Mouse (Mus musculus): ENCODE data around the gene Arsj.

The Arsj gene

DNA sequence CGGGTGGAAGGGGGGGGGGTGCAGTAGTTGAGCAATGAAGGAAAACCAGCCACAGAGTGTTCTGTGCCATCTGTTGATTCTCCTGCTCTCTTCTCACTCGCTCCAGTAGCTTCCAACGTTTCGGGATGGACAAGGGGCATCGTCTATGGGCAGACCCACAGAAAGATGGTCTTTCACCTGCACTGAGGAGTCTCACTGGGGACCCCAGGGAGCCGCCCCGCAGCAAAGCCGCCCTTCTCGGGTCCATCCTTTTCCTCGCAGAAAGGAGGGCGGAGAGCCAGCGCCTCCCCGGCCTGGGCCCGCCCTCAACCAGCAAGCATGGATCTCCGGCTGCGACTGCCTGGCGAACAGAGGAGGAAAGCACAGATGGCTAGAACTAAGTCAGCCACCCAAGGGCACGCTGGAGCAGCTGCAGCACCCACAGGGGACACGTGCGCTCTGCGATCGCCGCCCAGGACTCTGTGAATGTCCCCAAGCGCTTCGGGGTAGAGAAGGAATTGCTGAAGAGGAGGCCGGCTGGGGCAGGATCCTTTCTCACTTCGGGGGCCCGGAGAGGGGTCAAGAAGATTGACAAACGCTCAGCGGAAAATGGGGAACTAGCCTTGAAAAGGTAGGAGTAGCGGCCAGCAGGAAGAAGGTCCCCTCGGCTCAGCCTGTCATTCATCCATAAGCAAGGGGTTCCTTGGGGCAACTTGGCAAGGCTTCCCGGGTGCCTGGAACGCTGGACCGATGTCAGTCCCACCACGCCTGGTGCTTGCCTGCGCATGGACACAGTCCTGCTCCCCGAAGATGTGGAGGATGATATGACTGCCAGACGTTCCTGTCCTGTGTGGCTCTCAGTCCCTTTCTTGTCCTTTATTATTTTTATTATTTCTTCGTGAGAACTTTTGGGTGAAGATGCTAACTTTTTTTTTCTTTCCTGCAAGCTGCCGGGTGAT lies at the start of gene Arsj:
TSS of gene Arsj (plus strand) at position 117 of the 938 bp plus-strand sequence.
- peak; percentile 17 to 20 for DNase-seq

DNA sequence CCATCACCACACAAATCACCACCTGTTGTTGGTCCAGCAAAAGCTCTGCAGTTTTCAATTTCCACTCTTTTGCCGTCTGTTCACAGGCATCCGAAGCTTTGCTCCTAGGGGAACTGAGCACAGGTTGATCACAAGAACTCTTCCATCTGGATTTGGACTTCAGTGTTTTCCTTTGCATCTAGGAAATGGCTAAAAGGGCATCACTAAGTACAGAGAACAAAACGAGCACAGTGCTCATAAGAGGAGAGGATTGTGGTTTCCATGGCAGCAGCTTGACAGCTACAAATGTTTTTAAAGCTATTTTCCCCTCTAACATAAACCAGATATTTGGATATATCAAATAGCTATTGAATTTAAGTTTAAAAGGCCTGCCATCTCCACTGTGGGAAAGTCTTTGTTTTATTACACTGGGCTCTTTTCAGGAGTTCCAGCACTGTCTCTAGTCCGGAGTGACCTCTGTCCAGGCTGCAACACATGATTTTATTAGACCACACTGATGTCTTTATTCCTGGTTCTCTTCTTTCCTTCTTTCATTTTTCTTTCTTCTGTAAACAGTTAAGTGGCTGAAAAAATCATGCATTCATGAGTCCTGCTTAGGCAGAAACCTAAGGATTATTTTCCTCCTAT lies 38.5 kb upstream of the Arsj start:
- DNase-seq: no peak

GRCm38 (mm10) chr3:126325891-126326627 lies 37.4 kb upstream of the Arsj start:
- DNase-seq: no peak

DNA sequence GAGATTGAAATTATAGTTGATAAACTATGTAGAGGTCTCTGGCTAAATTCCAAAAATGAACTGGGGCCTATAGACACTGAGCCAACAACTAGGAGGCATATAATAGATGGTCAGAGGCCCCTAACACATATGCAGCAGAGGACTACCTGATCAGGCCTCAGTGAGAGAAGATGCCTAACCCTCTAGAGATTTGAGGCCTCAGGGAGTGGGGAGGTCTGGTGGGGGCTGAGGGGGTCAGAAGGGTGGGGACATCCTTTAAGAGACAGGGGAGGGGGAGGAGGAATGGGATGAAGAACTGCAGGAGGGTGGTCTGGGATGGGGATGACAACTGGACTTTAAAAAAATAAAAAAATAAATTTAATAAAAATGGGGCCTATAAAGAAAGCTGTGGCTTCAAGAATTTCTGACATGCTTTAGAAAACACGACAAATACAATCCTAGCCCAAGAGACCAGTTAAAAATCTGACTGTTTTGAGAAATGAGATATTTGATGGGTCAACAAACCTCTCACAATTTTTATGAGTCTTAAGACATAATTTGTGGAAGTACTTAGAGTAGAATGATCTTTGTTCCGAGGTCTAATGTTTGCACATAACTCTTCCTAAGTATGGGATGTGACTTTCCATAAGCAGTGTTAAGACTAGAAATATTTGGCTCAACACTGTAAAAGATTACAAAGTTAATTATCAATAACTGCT lies 36.7 kb upstream of the Arsj start:
- no peak for DNase-seq

- peak; percentile 4 to 12 for DNase-seq
Measured at GRCm38 (mm10) chr3:126335329-126335728, 28.2 kb upstream of the Arsj start.

DNA sequence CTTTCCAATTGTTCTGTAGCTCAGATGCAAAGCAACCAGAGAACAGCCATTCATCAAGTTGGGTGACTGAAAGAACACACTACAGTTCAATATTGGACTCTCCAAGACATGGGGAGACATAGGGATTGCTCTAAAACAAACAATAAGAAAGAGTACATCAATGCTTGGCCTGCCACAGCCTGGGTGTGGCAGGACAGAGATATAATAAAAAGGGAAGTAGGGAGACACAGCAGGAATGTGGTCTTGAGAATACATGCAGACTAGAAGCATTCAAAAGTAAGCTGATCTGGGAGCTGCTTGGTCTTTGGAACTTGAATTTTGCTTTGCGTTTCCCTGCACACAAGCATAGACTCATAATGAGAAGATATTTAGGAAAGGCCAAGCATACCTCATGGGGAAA lies 18.7 kb upstream of the Arsj start:
- DNase-seq: no peak

GRCm38 (mm10) chr3:126359760-126360159 lies 3.7 kb upstream of the Arsj start:
- DNase-seq: no peak

DNA sequence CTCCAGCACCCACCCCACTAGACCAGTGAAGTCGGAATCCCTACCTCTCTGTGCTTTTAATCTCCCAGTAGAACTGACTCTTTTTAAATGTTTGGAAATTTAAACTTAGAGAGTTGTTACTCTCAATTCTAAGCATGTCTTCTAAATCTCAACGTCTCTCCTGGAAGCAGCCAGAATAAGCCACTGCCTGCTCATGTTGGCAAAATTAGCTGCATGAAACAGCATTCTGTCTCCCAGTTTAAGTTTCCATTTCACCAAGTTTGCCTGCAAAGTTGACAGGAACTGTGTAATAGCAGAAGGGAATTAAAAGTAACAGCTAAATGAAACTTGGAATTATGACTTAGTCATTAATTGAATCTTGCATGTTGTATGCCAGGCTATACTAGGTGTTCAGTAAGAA lies 1.1 kb upstream of the Arsj start:
- no peak for DNase-seq

- no peak for DNase-seq
Measured at GRCm38 (mm10) chr3:126362931-126363525, 456 bp upstream of the Arsj start.

DNA sequence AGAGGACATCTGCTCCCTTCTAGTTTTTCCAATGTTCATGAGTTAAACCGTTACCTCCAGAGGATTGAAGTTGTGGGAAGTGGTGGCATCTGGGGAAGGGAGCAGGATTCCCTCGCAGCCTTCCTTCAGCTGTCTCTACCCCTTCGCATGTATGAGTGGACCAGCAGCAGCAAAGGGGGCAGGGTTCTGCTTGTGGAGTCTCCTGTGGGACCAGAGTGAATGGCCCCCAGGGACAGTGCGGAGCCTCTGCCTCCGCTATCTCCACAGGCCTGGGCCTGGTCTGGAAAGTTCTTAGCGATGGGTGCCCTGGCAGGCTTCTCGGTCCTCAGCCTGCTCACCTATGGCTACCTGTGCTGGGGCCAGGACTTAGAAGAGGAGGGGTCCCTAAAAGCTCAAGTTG lies 1.1 kb downstream of the Arsj start:
- no peak for DNase-seq

- no peak for DNase-seq
Measured at GRCm38 (mm10) chr3:126370571-126370970, 7.1 kb downstream of the Arsj start.

DNA sequence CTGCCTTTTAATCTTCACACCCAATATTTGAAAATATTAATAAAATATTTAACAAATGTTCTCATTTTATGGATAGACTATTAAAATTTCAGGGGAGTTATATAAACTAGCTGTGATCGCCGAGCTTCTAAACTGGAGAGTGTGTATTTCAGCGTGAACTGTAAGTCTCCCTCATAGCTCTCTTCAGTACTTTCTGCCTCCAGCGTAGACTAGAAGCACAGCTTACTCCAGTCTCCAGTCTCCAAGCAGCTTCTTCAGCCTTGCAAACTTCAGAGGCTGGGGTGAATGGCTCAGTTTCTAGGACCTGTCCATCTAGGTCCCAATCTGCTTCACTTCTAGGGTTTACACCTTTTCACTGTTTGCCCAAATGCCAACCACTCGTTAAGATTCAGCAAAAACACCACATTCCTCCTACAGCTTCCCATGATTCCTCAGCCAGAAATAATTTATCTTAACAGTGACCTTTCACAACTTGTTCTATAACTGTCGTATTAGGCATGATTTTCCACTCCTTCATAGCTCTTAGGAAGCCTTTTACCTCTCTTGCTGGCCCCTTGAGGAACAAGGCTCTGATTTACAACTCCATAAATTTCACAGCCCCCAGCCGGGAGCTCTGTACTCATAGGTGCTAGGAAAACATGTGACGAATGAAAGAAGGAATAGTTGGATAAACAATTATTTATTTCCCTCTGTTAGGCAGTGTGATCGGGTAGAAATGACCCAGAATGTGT lies 9.5 kb downstream of the Arsj start:
- DNase-seq: no peak

GRCm38 (mm10) chr3:126373721-126374120 lies 10.2 kb downstream of the Arsj start:
- no peak for DNase-seq

GRCm38 (mm10) chr3:126379252-126379651 lies 15.8 kb downstream of the Arsj start:
- no peak for DNase-seq

GRCm38 (mm10) chr3:126379702-126380101 lies 16.2 kb downstream of the Arsj start:
- DNase-seq: no peak

GRCm38 (mm10) chr3:126383276-126383675 lies 19.8 kb downstream of the Arsj start:
- no peak for DNase-seq

- DNase-seq: no peak
Measured at GRCm38 (mm10) chr3:126384657-126385438, 21.4 kb downstream of the Arsj start.

GRCm38 (mm10) chr3:126397451-126397850 lies 34.0 kb downstream of the Arsj start:
- no peak for DNase-seq

- no peak for DNase-seq
Measured at GRCm38 (mm10) chr3:126397985-126398630, 34.6 kb downstream of the Arsj start.

DNA sequence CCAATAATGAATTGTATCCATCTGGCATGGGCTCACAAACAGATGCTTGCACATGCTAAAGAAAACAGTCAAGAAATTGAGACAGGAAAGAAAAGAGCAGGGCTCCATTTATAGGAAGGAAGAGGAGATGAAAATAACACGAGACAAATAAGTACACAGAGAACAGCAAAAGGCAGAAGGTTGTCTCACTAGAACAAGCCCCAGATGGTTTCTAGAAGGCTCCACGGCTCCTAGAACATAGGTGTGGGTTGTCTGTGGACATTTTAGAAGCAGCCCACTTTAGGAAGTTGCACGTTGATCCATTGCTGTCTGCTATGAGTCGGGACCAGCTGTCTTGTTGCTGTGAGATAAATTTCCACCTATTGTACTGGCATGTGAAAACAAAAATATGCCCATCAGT lies 37.2 kb downstream of the Arsj start:
- DNase-seq: no peak
